Mouse (Mus musculus) gastrocnemius, adult 2 months (tissue): Measurements from ENCODE around the gene Gm21866. TPM values are rescaled to one million over a fixed set of nuclear protein-coding genes. Genes with fewer than 3 reads are reported as not detected.
"Not testable (repeated sequence)": the region's sequence is repeated elsewhere in the genome, so short reads cannot be mapped to it uniquely, and the experiment has no call there.

ENCODE experiments used
- DNase-seq: peaks from one replicate; pipeline ENCODE4 v3.0.0; 2022
- H3K27ac ChIP-seq: fragments of 200-600 bp; 2 replicates; pipeline ENCODE4 v1.8.1; 2022; ENCODE audit warnings: mild to moderate bottlenecking
- H3K4me3 ChIP-seq: fragments of 200-600 bp; 2 replicates; pipeline ENCODE4 v1.8.1; 2022; ENCODE audit warnings: mild to moderate bottlenecking, moderate library complexity
- intact Hi-C: fragments of 180-260 bp; cut with DNase I; formaldehyde crosslinking; loops from one replicate; pipeline ENCODE4 v1.15.1; 2025
- long read RNA-seq, 2 experiments: library from polyadenylated mRNA; stranded (forward); transcript quantifications; one replicate each; pipeline ENCODE4 v2.0.0; 2021
- total RNA-seq, 2 experiments: library from RNA; stranded (reverse); gene quantifications; 2 replicates each; pipeline ENCODE4 v1.2.3; 2021

Gm21866 gene
- total RNA-seq, result not detected
- long read RNA-seq, experiment 1, result 0 reads
- long read RNA-seq, experiment 2, result 0 reads

GRCm38 (mm10) chrY:13465479-13465878, at the start of gene Gm21866:
Gene Gm21866, minus strand, starts transcription at chrY:13465579.
- H3K4me3 ChIP-seq, DNase-seq, H3K27ac ChIP-seq, intact Hi-C loops: not testable (repeated sequence)

DNA sequence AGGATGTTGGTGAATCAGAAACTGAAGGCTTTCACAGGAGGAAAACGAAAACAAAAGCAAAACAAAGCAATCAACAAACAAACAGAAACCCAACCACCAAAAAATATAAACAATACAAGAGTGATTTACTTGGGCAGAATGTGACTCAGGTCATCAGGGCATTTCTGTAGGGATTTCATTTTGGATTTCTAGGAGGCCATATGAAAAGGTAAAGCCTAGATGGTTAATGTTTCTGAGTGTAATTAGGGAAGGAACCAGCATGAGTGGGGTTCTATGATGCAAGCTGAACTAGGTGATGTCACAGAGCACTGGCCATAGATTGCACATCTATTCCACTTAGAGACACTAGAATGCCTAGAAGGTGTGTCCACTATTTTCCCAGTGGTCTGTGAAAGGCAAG, 28.3 kb upstream of the Gm21866 start, which contains the start of gene Gm20773:
TSS of gene Gm20773 (plus strand) at position 301 of the 400 bp plus-strand sequence.
- intact Hi-C loops, H3K4me3 ChIP-seq, H3K27ac ChIP-seq, DNase-seq: not testable (repeated sequence)

Other genes starting within 250 kb of the Gm21866 start
- gene Gm21828, start 241.7 kb downstream of the Gm21866 start, total RNA-seq, result not detected
- not detected for gene Gm21440, start 213.2 kb downstream of the Gm21866 start, total RNA-seq
- gene Gm21454, start 213.1 kb downstream of the Gm21866 start, total RNA-seq, result not detected
- gene Gm21725, start 116.5 kb downstream of the Gm21866 start, total RNA-seq, result not detected
- gene Gm20773, start 28.4 kb upstream of the Gm21866 start, total RNA-seq, result not detected